Mouse (Mus musculus): ENCODE measurements around the gene Chrna1.
A peak's percentile ranks its signal among the peaks of the same experiment; 100 is the strongest.
"Not testable (repeated sequence)": the region's sequence is repeated elsewhere in the genome, so short reads cannot be mapped to it uniquely, and the experiment has no call there.

Gene Chrna1

DNA sequence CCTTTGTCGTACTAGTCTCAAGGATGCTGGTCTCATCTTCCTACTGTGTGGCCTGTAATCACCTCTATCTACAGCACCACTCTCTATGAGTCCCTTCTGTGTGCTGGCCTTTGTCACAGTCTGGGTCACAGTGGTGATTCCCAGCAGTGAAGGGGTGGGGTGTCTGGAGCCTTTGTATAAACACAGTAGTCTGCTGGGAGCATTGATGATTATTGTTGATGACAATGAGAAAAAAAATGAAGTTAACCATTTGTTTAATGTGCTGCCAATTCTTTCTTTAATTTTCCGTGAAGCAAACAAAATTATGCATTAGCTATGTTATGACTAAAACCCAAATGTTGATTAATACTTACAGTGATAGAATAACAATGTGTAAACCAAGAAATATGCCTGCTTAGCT lies 8.8 kb upstream of the Chrna1 start:
- no peak for DNase-seq

DNA sequence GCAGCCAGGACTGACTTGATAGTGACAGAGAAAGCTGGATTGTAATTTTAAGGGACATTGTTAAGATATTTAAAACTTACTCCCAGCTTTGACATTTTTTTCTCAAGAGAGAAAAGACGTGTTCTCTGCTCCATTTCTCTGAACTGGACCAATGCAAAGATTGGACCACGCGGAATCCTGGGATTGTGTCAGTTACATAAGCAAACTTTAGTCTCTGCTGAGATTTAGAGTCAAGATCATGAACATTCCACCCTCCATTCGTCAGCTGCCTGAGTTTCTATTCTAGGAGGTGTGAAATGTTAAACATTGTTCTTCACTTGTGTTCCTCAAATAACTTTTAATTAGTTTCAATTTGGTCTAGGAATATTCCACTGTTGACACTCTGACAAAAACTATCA lies 7.0 kb upstream of the Chrna1 start:
- DNase-seq, result no peak

DNA sequence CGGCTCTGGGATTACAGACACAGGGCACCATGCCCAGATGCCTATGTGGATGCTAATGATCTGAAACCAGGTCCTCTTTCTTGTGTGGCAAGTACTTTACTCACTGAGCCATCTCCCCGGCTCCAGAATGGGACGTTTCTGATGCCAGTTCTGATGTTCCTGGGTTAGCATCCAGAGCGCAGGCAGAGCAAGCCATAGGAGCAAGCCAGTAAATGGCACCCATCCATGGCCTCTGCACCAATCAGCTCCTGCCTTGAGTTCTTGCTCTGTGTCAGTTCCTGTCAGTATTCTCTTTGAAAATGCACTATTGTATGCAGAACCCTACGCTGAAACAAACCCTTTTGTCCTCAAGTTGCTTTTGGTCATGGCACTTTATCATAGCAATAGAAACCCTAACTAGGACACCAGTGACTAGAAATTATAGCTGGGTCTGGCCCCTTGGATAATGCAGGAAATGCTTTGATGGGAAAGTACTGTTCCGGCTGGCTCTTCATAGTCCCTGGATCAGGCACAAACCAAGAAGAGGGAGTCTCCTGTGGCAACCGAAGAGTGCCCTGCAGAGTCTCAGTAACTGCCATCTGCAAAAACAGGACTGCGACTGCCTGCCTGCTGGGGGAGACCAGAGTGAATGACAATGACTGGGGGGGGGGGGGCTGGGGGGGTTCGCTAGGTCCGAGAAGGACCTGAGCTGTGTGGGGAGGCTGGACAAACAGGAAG lies 6.4 kb upstream of the Chrna1 start:
- DNase-seq, result no peak

DNA sequence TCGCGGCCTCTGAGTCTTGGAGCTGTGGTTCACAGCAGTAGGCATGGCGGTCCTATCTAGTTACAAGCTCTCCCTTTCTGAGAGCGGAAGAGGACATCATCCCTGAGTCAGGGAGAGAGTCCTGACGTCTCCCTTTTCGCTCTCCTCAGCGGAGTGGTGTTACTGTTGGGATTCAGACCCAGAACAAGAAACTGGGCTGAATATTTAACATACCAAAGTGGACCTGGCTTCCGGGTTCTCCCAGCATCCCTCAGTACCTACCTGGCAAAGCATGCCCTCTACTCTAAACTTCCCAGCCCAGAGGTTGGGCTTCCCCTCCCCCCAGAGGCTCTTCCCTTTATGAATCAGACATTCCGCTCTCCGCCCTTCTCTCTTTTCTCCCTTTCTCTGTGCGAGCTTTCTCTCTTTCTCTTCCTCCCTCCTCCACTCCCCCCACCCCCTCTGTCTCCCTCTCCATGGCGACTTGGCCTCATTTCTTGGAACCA lies 5.3 kb upstream of the Chrna1 start:
- peak; percentile 53 for DNase-seq

DNA sequence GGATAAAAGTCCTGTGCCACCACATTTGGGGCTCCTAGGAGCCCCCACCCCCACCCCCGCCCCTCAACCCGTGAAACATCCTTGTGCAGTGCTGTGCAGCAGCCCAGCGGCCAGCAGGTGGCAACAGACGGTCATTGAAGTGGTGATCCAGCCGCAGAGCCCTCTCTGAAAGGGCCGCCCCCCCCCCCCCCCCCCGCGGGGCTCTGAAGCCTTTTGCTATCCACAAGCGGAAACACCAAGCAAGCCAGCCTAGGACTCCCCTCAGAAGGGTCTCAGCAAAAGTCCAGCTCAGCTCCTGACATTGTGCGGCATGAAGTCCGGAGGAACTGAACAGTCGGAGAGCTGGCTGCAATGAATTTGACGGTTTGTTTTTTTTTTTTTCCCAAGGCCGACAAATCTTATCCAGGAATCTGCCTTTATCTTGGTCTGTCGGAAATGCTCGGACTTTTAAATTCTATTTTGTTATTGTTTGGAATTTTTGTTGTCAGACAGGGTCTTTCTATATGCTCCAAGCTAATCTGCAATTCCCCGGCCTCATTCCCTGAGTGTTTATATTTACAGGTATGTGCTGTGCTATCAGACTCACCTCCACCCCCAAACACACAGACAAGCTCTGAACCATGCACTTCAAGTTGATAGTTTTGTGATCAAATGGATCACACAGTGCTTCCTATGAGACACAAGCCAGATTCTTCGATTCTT lies 4.7 kb upstream of the Chrna1 start:
- peak; percentile 91 for DNase-seq

DNA sequence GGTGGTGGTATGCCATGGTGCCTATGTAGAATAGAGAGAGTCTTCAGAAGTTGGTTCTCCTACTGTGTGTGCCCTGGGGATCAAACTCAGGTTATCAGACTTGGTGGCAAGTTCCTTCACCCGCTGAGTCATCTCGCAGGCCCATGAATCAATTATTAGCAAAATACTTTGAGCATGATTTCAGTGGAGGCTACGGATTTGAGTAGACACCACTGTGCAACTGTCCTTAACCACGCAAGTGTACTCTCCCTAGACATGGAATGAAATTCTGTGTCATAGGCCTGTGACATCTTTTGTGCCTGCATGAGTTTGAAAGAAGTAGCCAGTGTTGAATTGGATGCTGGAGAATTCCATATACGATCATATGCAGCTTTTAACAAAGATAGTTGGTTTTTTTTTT lies 582 bp upstream of the Chrna1 start:
- no peak for DNase-seq

DNA sequence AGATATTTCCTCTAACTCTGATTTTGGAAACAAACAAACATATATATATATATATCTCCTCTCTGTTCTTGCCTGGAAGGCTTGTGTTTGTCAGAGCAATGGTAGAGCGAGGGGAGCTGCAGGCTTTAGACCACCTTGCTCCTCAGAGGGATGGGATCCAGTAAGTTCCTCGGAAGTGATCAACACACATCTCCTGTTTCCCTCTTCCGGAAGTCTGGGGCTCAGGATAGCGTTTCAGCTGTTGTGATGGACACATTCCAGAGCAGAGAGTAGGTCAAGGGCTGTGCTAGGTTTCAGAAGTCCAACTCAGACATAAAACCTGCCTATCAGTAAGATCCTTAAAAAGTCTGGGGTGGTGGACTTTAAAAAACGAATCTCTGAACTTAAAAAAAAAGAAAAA lies 970 bp downstream of the Chrna1 start:
- DNase-seq, result no peak

DNA sequence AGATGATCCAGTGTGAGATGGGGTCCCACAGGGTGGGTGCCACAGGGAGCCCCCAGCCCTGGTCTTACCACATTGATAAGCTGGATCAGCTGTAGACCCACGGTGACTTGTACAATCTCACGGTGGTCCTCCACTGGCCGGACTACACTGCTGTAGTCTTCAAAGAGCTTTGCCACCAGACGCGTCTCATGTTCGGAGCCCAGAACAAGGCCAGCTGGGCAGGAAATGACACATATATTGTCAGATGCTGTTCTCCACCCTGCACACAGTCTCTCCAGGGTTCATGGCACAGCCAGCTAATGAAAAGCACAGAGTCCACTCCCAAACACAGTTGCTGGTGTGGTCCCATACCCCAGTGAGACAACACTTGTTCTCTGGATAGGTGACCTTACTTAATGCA lies 5.7 kb downstream of the Chrna1 start:
- no peak for DNase-seq

DNA sequence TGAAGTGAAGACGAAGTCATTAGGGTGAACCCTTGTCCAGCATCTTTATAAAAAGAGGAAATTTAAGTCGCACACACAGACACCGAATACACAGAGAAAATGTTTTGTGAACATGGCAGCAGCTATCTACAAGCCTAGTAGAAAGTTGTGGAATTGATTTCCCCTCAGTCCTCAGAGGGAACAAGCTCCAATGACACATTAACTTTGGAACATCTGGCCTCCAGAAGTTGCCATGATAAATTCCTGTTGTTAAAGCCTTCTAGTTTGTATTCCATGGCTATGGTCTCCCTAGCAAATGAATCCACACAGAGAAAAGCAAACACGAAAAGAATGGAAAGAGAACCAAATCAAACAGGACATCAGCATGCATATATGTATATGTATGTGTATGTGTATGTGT lies 6.6 kb downstream of the Chrna1 start:
- no peak for DNase-seq

DNA sequence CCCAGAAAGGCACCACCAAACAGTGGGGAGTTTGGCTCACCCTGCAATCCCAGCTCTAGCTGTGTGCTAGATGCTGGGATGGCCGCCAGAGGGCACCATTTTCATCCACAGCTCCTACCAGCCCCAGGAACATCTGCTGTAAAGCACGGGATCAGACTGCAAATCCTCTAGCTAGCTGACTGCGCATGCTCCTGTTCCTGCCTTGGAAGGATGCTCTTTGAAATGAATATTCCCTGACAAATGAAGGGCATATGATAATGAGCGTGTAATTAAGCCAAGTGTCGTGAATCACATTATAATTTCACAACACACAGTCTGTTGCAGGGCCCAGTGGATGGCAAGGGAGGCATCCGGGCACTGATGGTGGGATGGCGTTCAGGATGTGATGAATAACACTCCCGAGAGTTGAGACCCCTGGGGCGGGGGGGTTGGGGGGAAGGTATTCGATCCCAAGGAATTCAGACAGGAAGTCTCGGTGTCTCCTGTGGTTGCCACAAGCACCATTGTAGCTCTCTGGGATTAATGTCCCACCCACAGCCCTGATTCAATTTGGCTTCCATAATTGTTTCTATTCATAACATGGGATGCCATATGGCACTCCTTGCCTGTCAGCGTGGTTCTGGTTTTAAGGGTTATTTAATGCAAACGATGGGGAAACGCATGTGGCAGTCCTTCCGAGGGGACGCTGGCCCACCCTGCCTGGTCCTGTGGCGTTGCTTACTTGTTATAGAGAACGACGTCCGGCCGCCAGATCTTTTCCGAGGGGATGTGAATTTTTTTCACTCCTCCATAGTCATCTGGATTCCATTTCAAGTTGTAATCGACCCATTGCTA lies 7.4 kb downstream of the Chrna1 start:
- DNase-seq, result peak; percentile 91

DNA sequence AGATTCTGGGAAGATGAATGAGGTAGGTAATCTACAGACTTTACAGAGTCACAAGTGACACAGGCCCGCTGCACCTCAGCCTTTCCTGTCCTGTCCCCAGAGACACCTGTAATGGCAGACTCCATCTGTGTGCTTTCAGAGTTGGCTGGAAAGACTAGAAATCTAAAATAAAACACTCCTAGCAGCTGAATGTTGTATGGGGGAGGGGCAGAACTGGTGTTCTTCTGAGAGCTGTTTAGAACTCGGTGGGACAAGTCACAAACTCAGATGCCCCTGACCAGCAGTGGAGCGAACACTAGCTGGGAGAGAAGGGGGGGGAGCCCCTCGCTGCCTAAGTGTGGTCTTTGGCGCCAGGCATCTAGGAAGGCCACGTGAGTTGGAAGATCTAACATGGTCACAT lies 8.2 kb downstream of the Chrna1 start:
- DNase-seq, result no peak

DNA sequence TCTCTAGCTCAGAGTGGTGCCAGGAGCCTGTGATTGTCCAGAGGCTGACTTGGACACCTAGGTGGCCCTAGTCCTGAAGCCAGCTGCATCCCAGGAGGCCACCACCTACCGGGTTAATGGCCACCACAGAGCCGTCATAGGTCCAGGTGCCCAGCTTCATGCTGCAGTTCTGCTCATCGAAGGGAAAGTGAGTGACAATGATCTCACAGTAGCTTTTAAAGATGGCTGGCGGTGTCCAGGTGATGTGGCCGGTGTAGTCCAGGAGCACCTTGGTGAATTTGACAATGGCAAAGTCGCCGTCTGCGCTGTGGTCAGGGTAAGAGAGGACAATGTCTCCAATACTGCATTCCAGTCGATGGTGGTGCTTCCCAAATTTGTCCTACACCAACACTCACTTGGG lies 8.8 kb downstream of the Chrna1 start:
- DNase-seq, result no peak

DNA sequence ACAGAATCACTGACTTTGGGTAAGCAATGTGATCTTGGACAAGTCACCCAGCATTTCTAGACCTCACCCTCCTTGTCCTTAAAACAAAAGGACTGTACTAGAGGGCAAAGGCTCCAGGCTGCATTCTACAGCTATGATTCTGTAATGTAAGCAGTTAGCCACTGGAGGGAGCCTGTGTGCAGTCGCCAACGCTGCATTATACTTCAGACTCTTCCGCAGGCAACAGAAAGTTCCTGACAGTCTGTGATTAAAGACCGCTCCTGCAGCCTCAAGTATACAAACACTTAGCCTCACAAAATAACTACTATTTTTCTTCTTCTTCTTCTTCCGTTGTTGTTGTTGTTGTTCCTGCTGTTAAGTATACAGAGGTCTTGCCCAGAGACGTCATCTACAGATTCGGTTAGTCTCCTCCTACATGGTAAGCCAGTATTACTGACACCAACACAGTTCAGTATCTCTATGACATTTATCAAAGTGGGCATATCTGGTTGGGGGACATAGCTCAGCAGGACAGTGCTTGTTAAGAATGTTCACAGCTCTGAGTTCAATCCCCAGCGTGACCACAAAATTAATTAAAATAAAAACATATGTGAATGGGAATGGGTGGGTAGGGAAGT lies 13.0 kb downstream of the Chrna1 start:
- peak; percentile 84 for DNase-seq

DNA sequence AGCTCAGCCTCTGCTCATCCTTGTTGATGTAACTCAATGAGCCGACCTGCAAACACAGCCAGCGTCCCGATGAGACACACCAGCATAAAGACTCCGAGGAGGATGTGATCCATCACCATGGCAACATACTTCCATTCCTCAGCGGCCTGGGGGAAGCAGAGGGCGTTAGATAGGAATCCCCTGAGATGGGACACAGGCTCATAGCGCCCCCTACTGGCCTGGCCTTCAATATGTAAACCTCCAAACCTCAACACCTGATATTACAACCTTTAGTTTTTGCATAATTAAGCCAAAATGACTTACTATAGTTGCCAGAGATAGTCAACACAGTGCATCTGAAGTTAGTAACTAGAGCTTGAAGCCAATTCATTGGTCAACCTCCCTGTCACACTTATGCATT lies 14.0 kb downstream of the Chrna1 start:
- peak; percentile 67 for DNase-seq

DNA sequence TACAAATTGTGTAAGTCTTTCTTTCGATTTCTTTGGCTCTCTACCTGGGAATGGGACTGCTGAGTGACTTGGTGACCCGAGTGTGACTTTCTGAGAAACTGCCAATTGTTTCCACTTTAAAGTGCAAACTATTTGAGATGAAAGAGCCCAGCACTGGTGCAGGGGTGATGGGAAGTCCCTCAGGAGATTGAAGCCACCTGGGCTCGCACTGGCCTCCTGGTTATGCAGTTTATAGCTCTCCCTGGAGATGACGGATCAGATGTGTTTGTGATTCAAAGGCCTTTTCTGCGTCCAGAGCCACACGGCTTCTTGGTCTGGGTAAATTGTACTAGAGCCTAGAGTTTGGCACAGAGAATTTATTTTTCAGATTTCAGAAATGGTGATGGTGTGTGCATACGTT lies 16.4 kb downstream of the Chrna1 start:
- no peak for DNase-seq

DNA sequence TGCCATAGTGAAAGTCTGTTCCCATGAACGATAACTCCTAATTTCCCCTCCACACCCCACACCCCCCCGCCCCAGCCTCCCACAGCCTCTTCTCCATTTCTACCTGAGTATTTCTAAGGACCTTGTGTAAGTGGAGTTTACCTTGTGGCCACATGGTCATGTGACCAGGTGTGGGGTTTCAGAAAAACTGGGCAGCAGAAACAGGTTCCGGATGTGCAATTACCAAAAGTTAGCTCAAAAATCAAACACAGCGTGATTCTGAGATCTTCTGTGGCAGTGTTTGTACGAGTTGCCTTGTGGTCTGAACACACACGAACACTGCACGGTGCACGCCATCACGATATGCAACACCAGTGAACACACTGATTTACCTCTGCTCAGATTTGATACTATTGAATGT lies 17.5 kb downstream of the Chrna1 start:
- DNase-seq, result no peak

DNA sequence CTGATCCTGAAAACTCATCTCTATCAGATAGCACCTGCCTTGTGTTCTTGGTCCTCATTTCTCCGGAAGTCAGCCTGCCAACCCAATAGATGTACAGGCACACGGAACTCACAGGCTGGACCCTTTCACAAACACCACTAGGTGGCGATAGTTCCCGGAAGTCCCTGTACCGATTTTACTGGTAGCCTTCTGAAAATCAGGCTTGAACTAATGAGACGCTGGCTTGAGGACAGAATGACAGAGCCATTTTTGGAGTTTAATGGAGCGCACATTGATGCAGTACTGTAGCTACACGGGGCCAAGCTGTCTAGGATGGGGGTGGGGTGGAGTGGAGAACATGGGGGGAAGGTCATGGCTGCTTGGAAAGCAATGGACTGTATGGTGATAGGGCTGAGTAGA lies 18.5 kb downstream of the Chrna1 start:
- DNase-seq, result peak; percentile 83

DNA sequence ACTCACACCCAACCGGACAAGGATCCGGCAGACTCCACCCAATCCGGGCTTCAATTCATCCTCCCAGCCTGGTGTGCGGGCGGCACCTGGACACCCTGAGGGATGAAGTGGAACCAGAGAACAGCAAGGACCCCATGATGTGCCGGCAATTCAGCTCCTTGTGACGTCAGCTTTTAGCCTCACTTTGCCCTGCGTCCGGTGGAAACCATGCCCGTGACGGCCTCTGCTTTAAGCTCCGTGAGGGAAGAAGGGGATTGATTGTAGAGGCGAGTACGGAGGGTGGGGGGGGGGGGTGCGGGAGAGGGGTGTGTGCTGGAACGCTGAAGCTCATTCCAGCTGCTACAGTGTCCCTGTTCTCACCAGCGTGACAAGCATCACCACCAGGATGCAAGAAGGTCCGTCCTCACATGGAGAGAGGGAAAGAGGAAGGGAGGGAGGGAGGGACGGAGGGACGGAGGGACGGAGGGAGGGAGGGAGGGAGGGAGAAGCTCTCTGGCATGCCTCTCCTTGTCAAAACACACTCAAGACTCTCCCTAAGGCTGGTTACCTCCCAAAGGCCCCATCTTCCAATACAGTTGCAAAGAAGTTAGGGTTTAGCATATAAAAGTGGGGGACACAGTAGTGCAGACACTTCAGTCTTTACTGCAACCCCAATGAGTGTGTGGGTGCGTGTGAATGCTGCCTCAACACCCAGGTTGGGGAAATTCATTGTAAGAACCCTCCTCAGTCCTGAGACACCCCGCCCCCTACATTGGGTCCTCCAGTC lies 19.1 kb downstream of the Chrna1 start:
- DNase-seq, result peak; percentile 60

DNA sequence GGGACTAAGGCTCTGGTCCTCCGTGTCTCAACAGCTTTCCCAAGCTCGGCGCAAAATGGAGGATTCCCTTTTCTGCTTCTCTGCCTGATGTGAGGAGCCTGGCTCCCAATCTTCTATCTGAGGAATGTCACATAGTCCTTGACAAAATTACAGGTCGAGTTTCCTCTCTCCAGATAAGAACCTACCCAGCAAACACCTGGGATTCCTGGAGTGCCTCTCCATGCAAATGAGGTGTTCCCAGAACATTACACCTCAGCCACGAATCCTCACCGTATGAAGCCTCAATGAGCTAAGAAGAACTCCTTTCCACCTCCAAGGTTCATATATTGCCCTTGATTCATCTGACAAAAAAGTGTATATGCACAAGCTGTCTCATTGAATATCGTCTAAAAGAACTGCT lies 19.7 kb downstream of the Chrna1 start:
- no peak for DNase-seq

DNA sequence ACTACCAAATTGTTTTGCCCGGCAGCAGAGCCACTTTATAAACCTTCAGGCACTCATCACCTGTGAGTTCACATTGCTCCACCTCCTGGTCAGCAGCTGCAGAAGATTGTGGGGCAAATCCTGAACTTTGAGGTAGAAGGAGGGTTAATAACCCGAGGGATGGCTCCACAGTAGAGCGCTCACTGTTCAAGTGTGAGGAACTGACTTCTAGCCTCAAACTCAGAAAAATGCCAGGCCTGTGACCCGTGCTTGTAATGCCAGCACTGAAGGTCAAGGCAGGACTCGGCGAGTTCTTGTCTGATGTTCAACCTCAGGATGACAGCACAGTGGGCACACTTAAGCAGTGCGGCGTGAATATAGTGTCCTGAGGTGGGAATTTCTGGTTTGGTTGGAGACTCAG lies 22.2 kb downstream of the Chrna1 start:
- no peak for DNase-seq

DNA sequence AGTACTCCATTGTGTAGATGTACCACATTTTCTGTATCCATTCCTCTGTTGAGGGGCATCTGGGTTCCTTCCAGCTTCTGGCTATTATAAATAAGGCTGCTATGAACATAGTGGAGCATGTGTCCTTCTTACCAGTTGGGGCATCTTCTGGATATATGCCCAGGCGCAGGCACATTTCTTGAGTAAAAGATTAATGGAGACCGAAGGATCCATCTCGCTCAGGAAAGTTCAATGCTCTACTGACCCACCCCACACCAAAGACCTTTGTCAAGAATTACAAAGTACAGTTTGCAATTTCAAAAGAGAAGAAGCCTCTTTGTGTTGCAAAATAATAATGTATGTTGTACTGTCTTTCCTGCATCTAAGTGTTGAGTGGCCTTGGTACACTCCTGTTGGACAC lies 23.1 kb downstream of the Chrna1 start:
- not testable (repeated sequence) for DNase-seq

DNA sequence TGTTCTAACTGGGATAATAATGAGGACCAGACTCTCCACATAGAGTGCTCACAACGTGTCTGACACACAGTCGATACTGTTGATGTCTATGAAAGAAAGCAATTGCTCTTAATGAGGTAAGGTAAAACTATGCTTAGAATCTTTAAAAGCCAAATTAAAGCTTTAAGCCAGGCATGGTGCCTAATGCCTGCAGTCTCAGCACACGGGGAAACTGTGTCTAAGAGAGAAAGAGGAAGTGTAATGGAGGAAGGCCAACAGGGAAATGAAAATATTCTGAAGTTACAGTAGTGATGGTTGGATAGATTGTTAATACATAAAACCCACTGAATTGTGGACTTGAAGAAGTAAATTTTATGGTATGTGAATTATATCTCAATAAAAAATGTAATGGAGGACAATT lies 25.7 kb downstream of the Chrna1 start:
- no peak for DNase-seq

DNA sequence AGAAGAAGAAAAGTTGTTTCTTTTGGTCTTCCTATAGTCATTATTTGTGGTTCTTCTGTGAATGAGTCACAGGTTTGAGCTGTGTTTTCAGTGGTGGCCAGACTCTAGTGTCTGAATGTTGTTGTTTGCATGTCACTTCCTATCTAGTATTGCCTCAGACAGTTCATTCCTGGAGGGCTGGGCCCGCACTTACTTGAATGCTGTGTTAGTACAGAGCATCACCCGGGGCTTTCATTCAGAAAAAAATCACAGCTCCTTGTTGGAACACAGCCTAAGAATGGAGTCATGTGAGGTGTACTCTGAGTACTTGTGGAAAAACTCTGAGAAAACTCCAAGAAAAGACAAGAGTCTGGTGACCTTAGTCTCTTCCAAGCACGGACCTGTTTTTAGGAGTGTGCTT lies 27.2 kb downstream of the Chrna1 start:
- DNase-seq, result no peak
